Mouse (Mus musculus) neural tube, embryonic 15.5 days (tissue): ENCODE measurements around the gene Gm20388. TPM values are rescaled to one million over a fixed set of nuclear protein-coding genes. Genes with fewer than 3 reads are reported as not detected.

Experiments used
- ATAC-seq: fragments of 200-750 bp; cut with Nextera tagmentation; 2 replicates; pipeline ENCODE4 v1.8.0; 2017; ENCODE audit warnings: mild to moderate bottlenecking, moderate TSS enrichment, moderate library complexity; ENCODE audit not compliant: low FRiP score
- H3K27ac ChIP-seq: fragments of 300-500 bp; sonication (generic); replicated peaks from 2 replicates; pipeline ENCODE4 v1.5.1; 2015; ENCODE audit warnings: mild to moderate bottlenecking, inconsistent platforms
- H3K27me3 ChIP-seq: fragments of 300-500 bp; sonication (generic); replicated peaks from 2 replicates; pipeline ENCODE4 v1.6.1; 2015; ENCODE audit warnings: inconsistent platforms
- H3K36me3 ChIP-seq: fragments of 300-500 bp; sonication (generic); 2 replicates; pipeline ENCODE4 v1.6.1; 2015; ENCODE audit warnings: inconsistent platforms
- H3K4me1 ChIP-seq: fragments of 300-500 bp; sonication (generic); 2 replicates; pipeline ENCODE4 v1.6.1; 2015; ENCODE audit warnings: inconsistent platforms
- H3K4me2 ChIP-seq: fragments of 300-500 bp; sonication (generic); 2 replicates; pipeline ENCODE4 v1.6.1; 2015; ENCODE audit warnings: inconsistent platforms, mild to moderate bottlenecking, moderate library complexity
- H3K4me3 ChIP-seq: fragments of 300-500 bp; sonication (generic); replicated peaks from 2 replicates; pipeline ENCODE4 v1.5.1; 2015; ENCODE audit warnings: mild to moderate bottlenecking, inconsistent platforms
- H3K9ac ChIP-seq: fragments of 300-500 bp; sonication (generic); replicated peaks from 2 replicates; pipeline ENCODE4 v1.6.1; 2015; ENCODE audit warnings: mild to moderate bottlenecking, inconsistent platforms
- H3K9me3 ChIP-seq: fragments of 300-500 bp; sonication (generic); replicated peaks from 2 replicates; pipeline ENCODE4 v1.6.1; 2016; ENCODE audit warnings: inconsistent platforms
- WGBS: fragments of 180-500 bp; shearing (Covaris S2); methylation state at CpG from one replicate; pipeline ENCODE4 v1.1.7; 2015; ENCODE audit warnings: mixed read lengths; 5-methylcytosine and 5-hydroxymethylcytosine counted together
- polyA plus RNA-seq: library from polyadenylated mRNA; unstranded; fragments of >200 nt; fragmentation: Nextera tagmentation; extraction: Ambion mirVana; gene quantifications from 2 replicates; pipeline ENCODE4 v1.2.1, GENCODE M21; 2015

Gene Gm20388
- polyA plus RNA-seq, 1 experiment from 2014 or later = not detected

DNA sequence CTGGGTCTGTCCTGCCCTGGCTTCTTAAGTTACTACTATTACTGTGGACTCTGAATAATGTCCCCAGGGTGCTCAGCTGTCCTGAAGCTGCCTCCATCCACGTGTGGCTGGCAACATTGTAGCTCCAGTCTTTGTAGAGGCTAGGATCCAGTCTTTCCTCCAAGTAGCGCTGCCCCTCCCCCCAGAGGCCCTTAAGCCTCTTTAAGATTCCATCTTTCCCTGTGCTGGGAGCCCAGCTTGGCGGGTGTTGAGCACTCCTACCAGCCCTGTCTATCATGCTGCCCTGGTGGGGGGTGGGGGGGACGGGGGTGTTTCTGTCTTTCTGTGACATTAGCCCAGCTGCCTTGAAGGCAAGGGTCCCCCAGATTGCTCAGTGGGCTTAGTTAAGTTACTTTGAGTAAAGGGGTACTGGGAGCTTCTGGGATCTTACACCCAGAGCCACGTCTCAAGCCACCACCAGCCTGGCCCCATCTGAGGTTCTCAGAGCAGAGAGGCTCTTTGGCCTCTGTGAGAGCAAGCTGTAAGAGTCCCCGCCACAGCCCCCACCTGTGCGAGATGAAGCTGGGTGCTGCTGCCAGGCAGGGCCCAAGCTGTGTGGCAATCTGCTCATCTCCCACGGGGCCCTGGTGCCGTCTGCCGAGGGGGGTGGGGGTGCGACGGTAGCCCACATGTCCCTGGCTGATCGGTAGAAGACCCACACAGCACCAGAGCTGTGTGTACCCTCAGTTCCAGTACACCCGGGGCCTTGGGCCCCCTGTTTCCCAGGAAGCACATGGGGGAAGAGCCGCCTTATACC is 646.7 kb downstream of the Gm20388 start:
- H3K36me3 ChIP-seq = 0 out of 2 replicates have a peak, but pooled peaks cover 3% of the 10 kb centered on the region
- H3K27ac ChIP-seq = no peak overlapping the region
- peaks cover 94% of the 10 kb centered on the region for H3K4me1 ChIP-seq
- no peaks in the 10 kb centered on the region for H3K27me3 ChIP-seq
- ATAC-seq = no peak
- H3K4me3 ChIP-seq = no peak overlapping the region
- H3K9me3 ChIP-seq = no peaks in the 10 kb centered on the region
- WGBS = 49% methylated on average over 15 of the region's 15 CpGs
- no peak overlapping the region for H3K4me2 ChIP-seq
- no peak overlapping the region for H3K9ac ChIP-seq

- H3K27me3 ChIP-seq = no peaks in the 10 kb centered on the region
- H3K4me1 ChIP-seq = peaks cover 94% of the 10 kb centered on the region
- H3K27ac ChIP-seq = no peak overlapping the region
- no peak overlapping the region for H3K4me3 ChIP-seq
- H3K36me3 ChIP-seq = 0 out of 2 replicates have a peak, but pooled peaks cover 3% of the 10 kb centered on the region
- H3K9me3 ChIP-seq = no peaks in the 10 kb centered on the region
- no peak overlapping the region for H3K9ac ChIP-seq
- WGBS = 61% methylated on average over 4 of the region's 4 CpGs
- no peak overlapping the region for H3K4me2 ChIP-seq
- no peak for ATAC-seq
These were observed 647.5 kb downstream of the Gm20388 start for GRCm38 (mm10) chr8:120558162-120558561.

GRCm38 (mm10) chr8:120559654-120560053 is 649.0 kb downstream of the Gm20388 start:
- Histone ChIP-seq H3K27ac (peak overlapping the region; percentile 69), H3K9ac (peak overlapping the region; percentile 36), H3K4me3 (no peak overlapping the region), H3K36me3 (0 out of 2 replicates have a peak, but pooled peaks cover 2% of the 10 kb centered on the region), H3K9me3 (no peaks in the 10 kb centered on the region), H3K4me2 (no peak overlapping the region), H3K27me3 (no peaks in the 10 kb centered on the region), H3K4me1 (peaks cover 99% of the 10 kb centered on the region)
- no peak for ATAC-seq
- 16% methylated on average over 11 of the region's 11 CpGs for WGBS

DNA sequence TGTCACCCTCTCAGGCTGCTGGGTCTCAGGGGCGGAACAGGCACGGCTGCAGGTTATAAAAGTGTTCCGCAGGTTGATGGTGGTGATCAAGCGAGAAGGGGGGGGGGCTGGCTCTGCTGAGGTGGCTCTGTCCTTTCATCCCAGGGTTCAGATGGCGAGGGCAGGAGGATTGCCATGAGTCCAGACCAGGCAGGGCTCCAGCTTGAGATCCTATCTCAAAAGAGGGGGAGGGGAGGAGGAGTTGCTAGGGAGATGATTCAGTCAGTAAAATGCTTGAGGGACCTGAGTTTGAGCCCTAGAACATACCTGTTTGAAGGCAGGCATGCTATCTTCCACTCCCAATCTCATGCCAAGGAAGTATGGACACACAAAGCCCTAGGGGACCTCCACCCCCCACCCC is 649.9 kb downstream of the Gm20388 start:
- H3K4me3 ChIP-seq = no peak overlapping the region
- H3K27me3 ChIP-seq = no peaks in the 10 kb centered on the region
- H3K9me3 ChIP-seq = no peaks in the 10 kb centered on the region
- H3K36me3 ChIP-seq = no peaks in the 10 kb centered on the region
- 58% methylated on average over 5 of the region's 5 CpGs for WGBS
- no peak overlapping the region for H3K4me2 ChIP-seq
- H3K9ac ChIP-seq = no peak overlapping the region
- no peak overlapping the region for H3K27ac ChIP-seq
- no peak for ATAC-seq
- peaks cover 99% of the 10 kb centered on the region for H3K4me1 ChIP-seq

DNA sequence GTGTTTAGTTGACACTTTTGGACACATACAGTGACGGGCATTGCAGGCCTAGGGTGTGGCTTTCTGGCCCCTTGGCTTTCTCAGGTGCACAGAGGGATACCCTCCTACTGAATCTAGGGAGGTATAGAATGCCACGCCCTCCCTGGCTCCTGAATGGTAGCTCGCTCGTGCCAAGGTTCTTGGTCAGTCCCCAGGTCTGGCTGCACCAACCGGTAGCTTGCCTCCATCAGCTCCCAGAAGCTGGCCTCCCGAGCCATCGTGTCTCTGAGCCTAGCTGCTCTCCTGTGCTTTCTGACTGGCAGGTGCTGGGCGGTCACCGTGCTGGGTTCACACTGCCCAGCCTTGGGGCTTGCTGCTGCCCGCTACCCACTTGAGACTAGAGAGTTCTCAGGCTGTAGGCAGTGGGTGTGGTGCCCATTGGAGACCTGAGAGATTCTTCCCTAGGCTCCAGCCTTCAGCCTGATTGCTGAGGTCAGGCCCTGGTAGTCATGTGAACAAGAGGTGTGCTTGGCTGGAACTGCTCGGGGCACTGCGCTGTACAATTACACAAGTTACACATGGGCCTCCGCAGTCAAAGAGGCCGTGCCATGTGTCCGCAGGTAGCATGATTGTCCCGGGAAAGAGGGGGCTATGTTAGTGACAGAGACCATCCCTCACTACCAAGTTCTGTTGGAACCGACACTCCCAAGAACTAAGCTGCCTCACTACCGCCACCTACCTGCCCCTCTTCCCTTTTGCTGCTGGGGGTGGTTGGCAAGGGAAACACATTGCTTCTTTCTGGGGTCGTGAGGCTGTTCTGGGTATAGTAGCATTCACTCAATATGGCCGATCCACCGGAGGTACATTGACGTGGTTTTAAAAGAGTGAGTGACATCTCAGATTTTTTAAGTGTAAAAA is 651.1 kb downstream of the Gm20388 start:
- peaks cover 4% of the 10 kb centered on the region for H3K36me3 ChIP-seq
- no peak overlapping the region for H3K4me2 ChIP-seq
- peaks cover 98% of the 10 kb centered on the region for H3K4me1 ChIP-seq
- no peak for ATAC-seq
- no peaks in the 10 kb centered on the region for H3K9me3 ChIP-seq
- WGBS = 84% methylated on average over 22 of the region's 22 CpGs
- H3K4me3 ChIP-seq = no peak overlapping the region
- no peaks in the 10 kb centered on the region for H3K27me3 ChIP-seq
- H3K9ac ChIP-seq = no peak overlapping the region
- no peak overlapping the region for H3K27ac ChIP-seq

DNA sequence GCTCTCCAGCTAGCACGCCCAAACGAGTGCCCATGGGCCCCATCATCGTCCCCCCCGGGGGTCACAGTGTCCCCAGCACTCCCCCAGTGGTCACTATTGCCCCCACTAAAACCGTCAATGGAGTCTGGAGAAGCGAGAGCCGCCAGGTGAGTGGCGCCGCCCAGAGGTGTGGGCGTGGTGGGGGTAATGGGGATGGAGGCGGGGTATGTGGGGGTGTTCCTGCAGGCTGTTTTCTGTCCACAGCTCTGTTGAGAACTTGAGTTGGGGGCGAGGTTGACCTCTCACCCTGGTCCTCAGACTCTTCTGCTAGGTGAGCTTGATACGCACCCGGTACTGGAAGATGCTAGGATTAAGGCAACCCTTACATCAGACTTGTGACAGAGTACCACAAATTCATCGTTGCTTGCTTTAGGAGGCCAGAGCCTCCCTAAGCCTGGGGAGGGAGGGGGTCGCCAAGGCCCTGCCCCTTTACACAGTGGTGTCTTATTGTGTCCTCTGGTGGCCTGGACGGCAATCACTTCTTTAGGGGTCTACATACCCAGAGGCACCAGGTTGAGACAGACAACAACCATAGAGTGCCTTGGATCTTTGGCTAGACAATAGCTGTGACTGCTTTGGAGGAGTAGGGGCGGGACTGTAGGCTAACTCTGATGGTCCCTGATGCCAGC is 652.2 kb downstream of the Gm20388 start:
- 74% methylated on average over 18 of the region's 18 CpGs for WGBS
- Histone ChIP-seq H3K27me3 (no peaks in the 10 kb centered on the region), H3K9me3 (no peaks in the 10 kb centered on the region), H3K4me1 (peaks cover 90% of the 10 kb centered on the region), H3K27ac (peak overlapping the region; percentile 83), H3K9ac (0 out of 2 replicates have a peak overlapping the region, but pooled peaks have one; percentile 20), H3K4me2 (0 out of 2 replicates have a peak overlapping the region, but pooled peaks have one; percentile 22), H3K4me3 (no peak overlapping the region), H3K36me3 (peaks cover 14% of the 10 kb centered on the region)
- ATAC-seq = no peak

GRCm38 (mm10) chr8:120563348-120563724 is 652.7 kb downstream of the Gm20388 start:
- 0 out of 2 replicates have a peak overlapping the region, but pooled peaks have one; percentile 20 for H3K9ac ChIP-seq
- no peak overlapping the region for H3K4me3 ChIP-seq
- 4% methylated on average over 8 of the region's 8 CpGs for WGBS
- H3K4me1 ChIP-seq = peaks cover 85% of the 10 kb centered on the region
- 0 out of 2 replicates have a peak overlapping the region, but pooled peaks have one; percentile 22 for H3K4me2 ChIP-seq
- peaks cover 19% of the 10 kb centered on the region for H3K36me3 ChIP-seq
- no peaks in the 10 kb centered on the region for H3K27me3 ChIP-seq
- 0 out of 2 replicates have a peak, but pooled peaks have one; percentile 6 for ATAC-seq
- no peaks in the 10 kb centered on the region for H3K9me3 ChIP-seq
- H3K27ac ChIP-seq = peak overlapping the region; percentile 83

- Histone ChIP-seq H3K27ac (peak overlapping the region; percentile 83), H3K27me3 (no peaks in the 10 kb centered on the region), H3K4me1 (peaks cover 77% of the 10 kb centered on the region), H3K9me3 (no peaks in the 10 kb centered on the region), H3K4me3 (no peak overlapping the region), H3K9ac (no peak overlapping the region; the same call in 1 of the 2 replicates), H3K36me3 (peaks cover 27% of the 10 kb centered on the region), H3K4me2 (peak overlapping the region; percentile 22)
- ATAC-seq = peak; percentile 42; the same call in 1 of the 2 replicates
- 15% methylated on average over 20 of the region's 20 CpGs for WGBS
These were observed 653.5 kb downstream of the Gm20388 start for GRCm38 (mm10) chr8:120563851-120564837.

GRCm38 (mm10) chr8:120565151-120565711 is 654.6 kb downstream of the Gm20388 start:
- 14% methylated on average over 7 of the region's 7 CpGs for WGBS
- H3K27ac ChIP-seq = peak overlapping the region; percentile 46
- no peaks in the 10 kb centered on the region for H3K9me3 ChIP-seq
- no peak overlapping the region for H3K9ac ChIP-seq
- H3K4me3 ChIP-seq = no peak overlapping the region
- H3K36me3 ChIP-seq = peaks cover 37% of the 10 kb centered on the region
- H3K27me3 ChIP-seq = no peaks in the 10 kb centered on the region
- no peak overlapping the region for H3K4me2 ChIP-seq
- peaks cover 70% of the 10 kb centered on the region for H3K4me1 ChIP-seq
- ATAC-seq = no peak

DNA sequence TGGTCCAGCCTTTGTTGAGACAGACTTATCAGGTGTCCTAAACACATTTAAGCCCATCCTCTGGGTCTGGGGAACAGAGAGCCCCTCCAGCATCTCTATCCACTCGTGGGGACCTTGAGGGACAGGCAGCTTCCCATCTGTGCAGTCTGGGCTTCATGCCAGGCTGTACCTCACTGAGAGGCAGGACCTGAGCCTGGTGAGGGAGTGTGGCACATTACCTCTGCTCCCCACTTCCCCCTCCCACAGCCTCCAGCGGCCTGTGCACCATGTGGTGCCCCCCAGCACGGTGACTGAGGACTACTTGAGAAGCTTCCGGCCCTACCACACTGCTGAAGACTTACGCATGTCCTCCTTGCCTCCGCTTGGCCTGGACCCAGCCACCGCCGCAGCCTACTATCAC is 656.0 kb downstream of the Gm20388 start:
- Histone ChIP-seq H3K27me3 (no peaks in the 10 kb centered on the region), H3K36me3 (peaks cover 44% of the 10 kb centered on the region), H3K4me3 (no peak overlapping the region), H3K27ac (no peak overlapping the region; the same call in 1 of the 2 replicates), H3K9me3 (no peaks in the 10 kb centered on the region), H3K4me1 (peaks cover 63% of the 10 kb centered on the region), H3K4me2 (no peak overlapping the region), H3K9ac (no peak overlapping the region)
- WGBS = 69% methylated on average over 8 of the region's 8 CpGs
- no peak for ATAC-seq
